8 mouse cellular contexts compared by ENCODE assay signal in the genomic region with DNA sequence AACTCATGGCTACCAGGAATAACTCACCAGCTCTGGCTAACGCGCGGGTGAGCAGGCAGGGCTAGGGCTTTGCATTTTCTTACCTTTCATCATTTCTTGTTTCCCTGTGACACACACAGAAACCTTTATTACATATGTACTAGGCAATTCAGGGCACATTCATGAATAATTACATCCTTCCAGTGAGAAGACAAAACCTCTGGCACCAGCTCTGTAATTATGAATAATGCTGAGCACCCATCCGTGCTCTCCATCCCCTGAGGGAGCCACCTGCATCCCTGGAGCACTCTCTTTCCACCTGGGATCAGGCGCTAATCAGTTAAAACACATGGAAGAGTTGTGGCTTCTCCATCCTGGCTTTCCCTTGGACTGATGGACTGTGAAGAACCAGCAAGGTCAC. TPM values are rescaled to one million over a fixed set of nuclear protein-coding genes. Genes with fewer than 3 reads are reported as not detected.
DNase-seq lines count a peak whose midpoint lies in the region; ATAC-seq and TF ChIP-seq lines count a peak whose summit lies in the region.

A gene (plus strand): TSS at position 301 of the 400 bp plus-strand sequence.

- no peak for ATAC-seq in hindbrain, embryonic 13.5 days (ENCODE audit: low FRiP score)
- no peak for ATAC-seq in megakaryocyte, adult 5-6 weeks (ENCODE audit: poor library complexity, severe bottlenecking)

- no peaks in the 10 kb centered on the region for H3K9me3 ChIP-seq in hindbrain, embryonic 13.5 days

- no peak within 1 kb of the TSS for H3K4me2 ChIP-seq in hindbrain, embryonic 13.5 days

- intact Hi-C loops in heart, postnatal 36 days (cut with DNase I), result no loop called here

- peaks cover 42% of the 10 kb centered on the region for H3K36me3 ChIP-seq in hindbrain, embryonic 13.5 days

- WGBS in bone marrow, adult 2 months, result 87% methylated on average over 5 of the region's 5 CpGs
- 88% methylated on average over 5 of the region's 5 CpGs for whole genome bisulfite sequencing in hindbrain, embryonic 13.5 days

- no peaks in the 10 kb centered on the region for H3K27me3 ChIP-seq in hindbrain, embryonic 13.5 days

- no peak for TF ChIP-seq CTCF in bone marrow, adult 2 months (IDR thresholded peaks at IDR 0.05; ENCODE audit: control insufficient read depth, insufficient read depth, low read length)

- 0 out of 2 replicates have a peak within 1 kb of the TSS, but pooled peaks have one; percentile 5 for H3K9ac ChIP-seq in hindbrain, embryonic 13.5 days

- peaks cover 1% of the 10 kb centered on the region; the same call in 1 of the 2 replicates for H3K4me1 ChIP-seq in bone marrow, adult 2 months (ENCODE audit: control insufficient read depth, insufficient read depth, low read length)
- H3K4me1 ChIP-seq in hindbrain, embryonic 13.5 days (replicated peaks), result peaks cover 29% of the 10 kb centered on the region

- no peak within 1 kb of the TSS for H3K4me3 ChIP-seq in bone marrow, adult 2 months (replicated peaks; ENCODE audit: control insufficient read depth, low read depth, low read length)
- no peak within 1 kb of the TSS for H3K4me3 ChIP-seq in hindbrain, embryonic 13.5 days

- TF ChIP-seq POLR2A in bone marrow, adult 2 months (IDR thresholded peaks at IDR 0.05; ENCODE audit: borderline replicate concordance, control insufficient read depth, low read depth, low read length), result no peak

- no peak for DNase-seq in left cerebral cortex, adult 18-20 months (ENCODE audit: low spot score in 2 of 2)
- no peak for DNase-seq in left cerebral cortex, adult 9 months (ENCODE audit: low spot score in 2 of 2)
- DNase-seq in thymus, adult 18-20 months, result no peak
- DNase-seq in thymus, postnatal 25 days, result no peak
- DNase-seq in heart, postnatal 36 days, result no peak

- no peak within 1 kb of the TSS for H3K27ac ChIP-seq in bone marrow, adult 2 months (ENCODE audit: control insufficient read depth, insufficient read depth, low read depth, low read length, poor library complexity)
- no peak within 1 kb of the TSS for H3K27ac ChIP-seq in hindbrain, embryonic 13.5 days

RNA-seq across cellular contexts. Expression of the gene that starts here (rescaled TPM):
- total RNA-seq in left cerebral cortex, adult 18-20 months (2021), result 10 to 100 TPM; 22.2 to 23.2 TPM
- 8.8 and 16.5 TPM in 2 replicates for polyA plus RNA-seq in bone marrow, adult 2 months (2011; ENCODE audit: insufficient read depth, insufficient read length, low replicate concordance, missing spikeins)
- 30.1 and 30.3 TPM in 2 replicates for polyA plus RNA-seq in hindbrain, embryonic 13.5 days (2015; fragmentation: Nextera tagmentation; extraction: Ambion mirVana)
- total RNA-seq in megakaryocyte, adult 5-6 weeks (2015), result 15.5 and 16.0 TPM in 2 replicates
- 19.6 and 21.6 TPM in 2 replicates for total RNA-seq in megakaryocyte, adult 5-6 weeks (2017)
- 1 to 10 TPM; 5.2 to 5.3 TPM for total RNA-seq in heart, postnatal 36 days (2021)
